Mouse (Mus musculus): ENCODE data around the gene Rasgrp4. TPM values are rescaled to one million over a fixed set of nuclear protein-coding genes. Genes with fewer than 3 reads are reported as not detected.

Gene Rasgrp4
- polyA plus RNA-seq, 1 experiment from 2014 or later: 0.88 TPM

Other genes with a start within 250 kb of the Rasgrp4 start
- 235 and 255 TPM in 2 replicates for gene Actn4, start 172.5 kb upstream of the Rasgrp4 start, polyA plus RNA-seq (2016; fragmentation: Nextera tagmentation; extraction: Ambion mirVana)
- gene Eif3k, start 153.0 kb upstream of the Rasgrp4 start, polyA plus RNA-seq (2016; fragmentation: Nextera tagmentation; extraction: Ambion mirVana): 415 and 425 TPM in 2 replicates
- 10.2 and 13.4 TPM in 2 replicates for gene Map4k1, start 152.8 kb upstream of the Rasgrp4 start, polyA plus RNA-seq (2016; fragmentation: Nextera tagmentation; extraction: Ambion mirVana)
- 1.0 and 1.2 TPM in 2 replicates for gene Ryr1, start 9.7 kb upstream of the Rasgrp4 start, polyA plus RNA-seq (2016; fragmentation: Nextera tagmentation; extraction: Ambion mirVana)
- 11.5 and 11.7 TPM in 2 replicates for gene Fam98c, start 21.4 kb downstream of the Rasgrp4 start, polyA plus RNA-seq (2016; fragmentation: Nextera tagmentation; extraction: Ambion mirVana)
- gene Ggn, start 35.4 kb downstream of the Rasgrp4 start, polyA plus RNA-seq (2016; fragmentation: Nextera tagmentation; extraction: Ambion mirVana): 0.69 and 1.1 TPM in 2 replicates
- gene Spred3, start 35.6 kb downstream of the Rasgrp4 start, polyA plus RNA-seq (2016; fragmentation: Nextera tagmentation; extraction: Ambion mirVana): 4.4 and 5.4 TPM in 2 replicates
- gene Psmd8, start 45.9 kb downstream of the Rasgrp4 start, polyA plus RNA-seq (2016; fragmentation: Nextera tagmentation; extraction: Ambion mirVana): 290 and 304 TPM in 2 replicates
- gene Catsperg1, start 79.2 kb downstream of the Rasgrp4 start, polyA plus RNA-seq (2016; fragmentation: Nextera tagmentation; extraction: Ambion mirVana): 0.33 and 0.38 TPM in 2 replicates
- 0.64 and 0.79 TPM in 2 replicates for gene Kcnk6, start 97.7 kb downstream of the Rasgrp4 start, polyA plus RNA-seq (2016; fragmentation: Nextera tagmentation; extraction: Ambion mirVana)
- gene Yif1b, start 103.5 kb downstream of the Rasgrp4 start, polyA plus RNA-seq (2016; fragmentation: Nextera tagmentation; extraction: Ambion mirVana): 103 and 108 TPM in 2 replicates
- gene 2200002D01Rik, start 113.6 kb downstream of the Rasgrp4 start, polyA plus RNA-seq (2016; fragmentation: Nextera tagmentation; extraction: Ambion mirVana): 2.9 and 4.1 TPM in 2 replicates
- gene Spint2, start 147.1 kb downstream of the Rasgrp4 start, polyA plus RNA-seq (2016; fragmentation: Nextera tagmentation; extraction: Ambion mirVana): 44.2 and 50.8 TPM in 2 replicates
- 7.4 and 8.7 TPM in 2 replicates for gene Ppp1r14a, start 154.5 kb downstream of the Rasgrp4 start, polyA plus RNA-seq (2016; fragmentation: Nextera tagmentation; extraction: Ambion mirVana)
- gene Dpf1, start 169.1 kb downstream of the Rasgrp4 start, polyA plus RNA-seq (2016; fragmentation: Nextera tagmentation; extraction: Ambion mirVana): 39.1 and 42.7 TPM in 2 replicates